Comparison of ENCODE assay signal across 12 mouse cellular contexts in the genomic region with DNA sequence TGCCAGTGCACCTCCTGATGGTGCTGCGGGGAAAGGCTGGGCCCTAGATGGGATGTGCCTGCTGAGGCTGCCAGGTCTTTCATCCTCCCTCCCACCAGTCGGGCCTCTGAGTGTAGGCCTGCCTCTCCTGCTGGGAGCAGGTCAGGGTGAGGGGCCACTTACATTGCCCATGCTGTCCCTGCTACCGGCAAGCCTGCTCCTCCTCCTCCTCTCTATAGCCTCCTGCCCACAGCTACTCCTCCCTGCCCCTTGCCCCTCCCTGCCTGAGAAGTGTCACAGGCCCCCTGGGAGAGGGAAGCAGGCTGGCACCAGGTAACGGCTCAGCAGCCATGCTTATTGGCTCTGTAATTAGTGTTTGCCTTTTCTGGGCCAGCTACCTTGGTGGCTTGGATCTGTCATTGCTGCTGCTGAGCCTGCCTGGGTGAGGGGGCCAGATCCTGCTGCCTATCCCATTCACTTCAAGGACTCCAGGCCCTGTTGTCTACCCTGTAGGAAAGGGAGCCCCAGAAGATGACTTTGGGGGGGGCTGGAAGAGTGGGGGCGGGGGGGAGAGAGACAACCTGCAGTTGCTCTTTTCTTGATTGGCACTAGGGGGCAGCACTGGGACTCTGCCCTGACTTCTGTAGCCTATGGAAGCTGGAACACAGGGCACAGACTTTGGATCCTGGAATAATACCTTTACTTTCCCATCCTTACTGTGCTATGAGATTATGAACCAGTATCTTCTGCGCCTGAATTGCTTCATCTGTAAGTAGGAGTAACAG. TPM values are rescaled to one million over a fixed set of nuclear protein-coding genes. Genes with fewer than 3 reads are reported as not detected.
DNase-seq lines count a peak whose midpoint lies in the region; ATAC-seq and TF ChIP-seq lines count a peak whose summit lies in the region.
"Had no signal": no experiment of that assay in that cellular context is flagged by ENCODE, and none has a peak within 500 bp of the region (broad histone marks: within the 10 kb centered on the region; RNA-seq: fewer than 3 reads in every experiment).

No protein-coding gene starts in this region.

- ATAC-seq in liver, postnatal 0 days: no peak
- no peak for ATAC-seq in forebrain, embryonic 15.5 days (replicated peaks)

- no peak overlapping the region for H3K4me3 ChIP-seq in liver, postnatal 0 days (ENCODE audit: low read depth, low read length)
- H3K4me3 ChIP-seq in ES-Bruce4 (ENCODE audit: low read depth, low read length): no peak overlapping the region
- H3K4me3 ChIP-seq in limb, embryonic 10.5 days: no peak overlapping the region
- no peak overlapping the region for H3K4me3 ChIP-seq in forebrain, embryonic 15.5 days
- H3K4me3 ChIP-seq: hindbrain, embryonic 13.5 days; stomach, embryonic 15.5 days had no signal

- 48% methylated on average over 5 of the region's 6 CpGs for WGBS in liver, postnatal 0 days (ENCODE audit: insufficient replicate concordance)
- 27% methylated on average over 6 of the region's 6 CpGs for WGBS in limb, embryonic 10.5 days
- WGBS in forebrain, embryonic 15.5 days: 30% methylated on average over 6 of the region's 6 CpGs

- peaks cover 16% of the 10 kb centered on the region for H3K4me1 ChIP-seq in liver, postnatal 0 days (ENCODE audit: insufficient read depth)
- H3K4me1 ChIP-seq in ES-Bruce4 (ENCODE audit: control insufficient read depth, insufficient read depth, low read length): peaks cover 8% of the 10 kb centered on the region
- peaks cover 32% of the 10 kb centered on the region for H3K4me1 ChIP-seq in limb, embryonic 10.5 days
- peaks cover 22% of the 10 kb centered on the region for H3K4me1 ChIP-seq in forebrain, embryonic 15.5 days

- no peak overlapping the region for H3K27ac ChIP-seq in liver, postnatal 0 days (ENCODE audit: low read depth)
- H3K27ac ChIP-seq in ES-Bruce4 (ENCODE audit: insufficient read depth, low read length): no peak overlapping the region
- no peak overlapping the region for H3K27ac ChIP-seq in limb, embryonic 10.5 days
- H3K27ac ChIP-seq in forebrain, embryonic 15.5 days (replicated peaks): no peak overlapping the region
- H3K27ac ChIP-seq: hindbrain, embryonic 13.5 days; stomach, embryonic 15.5 days had no signal

- no peaks in the 10 kb centered on the region for H3K36me3 ChIP-seq in liver, postnatal 0 days (replicated peaks; ENCODE audit: insufficient read depth, low read length)
- no peaks in the 10 kb centered on the region for H3K36me3 ChIP-seq in ES-Bruce4 (ENCODE audit: control insufficient read depth, insufficient read depth, low read length, poor library complexity, severe bottlenecking)
- H3K36me3 ChIP-seq in limb, embryonic 10.5 days: no peaks in the 10 kb centered on the region
- H3K36me3 ChIP-seq in forebrain, embryonic 15.5 days: no peaks in the 10 kb centered on the region
- H3K36me3 ChIP-seq: hindbrain, embryonic 13.5 days; stomach, embryonic 15.5 days had no signal

- peaks cover 35% of the 10 kb centered on the region for H3K27me3 ChIP-seq in liver, postnatal 0 days (ENCODE audit: insufficient read depth, low read length)
- H3K27me3 ChIP-seq in ES-Bruce4 (ENCODE audit: control insufficient read depth, insufficient read depth, low read length, poor library complexity, severe bottlenecking): no peaks in the 10 kb centered on the region
- peaks cover 82% of the 10 kb centered on the region for H3K27me3 ChIP-seq in limb, embryonic 10.5 days (ENCODE audit: low read depth, poor library complexity, severe bottlenecking)
- H3K27me3 ChIP-seq in forebrain, embryonic 15.5 days: peaks cover 52% of the 10 kb centered on the region

- peak; percentile 73 for TF ChIP-seq CTCF in liver, postnatal 0 days (IDR thresholded peaks at IDR 0.05; ENCODE audit: low read depth)
- peak; percentile 77 for TF ChIP-seq CTCF in ES-Bruce4 (IDR thresholded peaks at IDR 0.05; ENCODE audit: low read depth, low read length)

- no peak for TF ChIP-seq POLR2A in ES-Bruce4 (IDR thresholded peaks at IDR 0.05; ENCODE audit: insufficient read depth, low read length)

- H3K9me3 ChIP-seq in liver, postnatal 0 days (ENCODE audit: low read length): no peaks in the 10 kb centered on the region
- H3K9me3 ChIP-seq in ES-Bruce4 (replicated peaks; ENCODE audit: control insufficient read depth, insufficient read depth, low read length, poor library complexity, severe bottlenecking): no peaks in the 10 kb centered on the region
- H3K9me3 ChIP-seq in limb, embryonic 10.5 days (replicated peaks): no peaks in the 10 kb centered on the region
- no peaks in the 10 kb centered on the region for H3K9me3 ChIP-seq in forebrain, embryonic 15.5 days
- H3K9me3 ChIP-seq: hindbrain, embryonic 13.5 days; stomach, embryonic 15.5 days had no signal

- peak; percentile 63 to 70 for DNase-seq in cerebellum, postnatal 10 days
- no peak for DNase-seq in cerebellum, adult 9-11 months
- DNase-seq in liver, postnatal 0 days: peak; percentile 54
- DNase-seq in liver: no peak
- DNase-seq in limb, embryonic 10.5 days (ENCODE audit: low spot score): peak; percentile 35
- DNase-seq in layer of hippocampus, adult 8-10 months (ENCODE audit: low spot score in 2 of 2): no peak
- DNase-seq: gastrocnemius, postnatal 25 days had no signal

- no peak for TF ChIP-seq EP300 in liver, postnatal 0 days (IDR thresholded peaks at IDR 0.05; ENCODE audit: low read depth)
- no peak for TF ChIP-seq EP300 in ES-Bruce4 (IDR thresholded peaks at IDR 0.05; ENCODE audit: insufficient read depth, low read depth, low read length)

- H3K9ac ChIP-seq in liver, postnatal 0 days (replicated peaks): no peak overlapping the region
- H3K9ac ChIP-seq in ES-Bruce4 (ENCODE audit: low read depth, poor library complexity, severe bottlenecking): no peak overlapping the region
- no peak overlapping the region for H3K9ac ChIP-seq in forebrain, embryonic 15.5 days (replicated peaks)
- H3K9ac ChIP-seq: hindbrain, embryonic 13.5 days; stomach, embryonic 15.5 days had no signal

- no peak overlapping the region for H3K4me2 ChIP-seq in liver, postnatal 0 days (ENCODE audit: low read depth, low read length)
- no peak overlapping the region for H3K4me2 ChIP-seq in forebrain, embryonic 15.5 days (replicated peaks)
- H3K4me2 ChIP-seq: hindbrain, embryonic 13.5 days; stomach, embryonic 15.5 days had no signal

RNA-seq across cellular contexts. Expression of a gene that starts 15.9 kb away (rescaled TPM):
- 1.8 and 2.2 TPM in 2 replicates for polyA plus RNA-seq in liver, postnatal 0 days (2015; fragmentation: Nextera tagmentation; extraction: Ambion mirVana)
- polyA plus RNA-seq in ES-Bruce4 (2011; ENCODE audit: insufficient read depth, insufficient read length, low read depth, missing spikeins): 18.8 and 19.3 TPM in 2 replicates
- polyA plus RNA-seq in limb, embryonic 10.5 days (2016; fragmentation: Nextera tagmentation; extraction: Ambion mirVana): 2.9 and 3.2 TPM in 2 replicates
- polyA plus RNA-seq in forebrain, embryonic 15.5 days (2015; fragmentation: Nextera tagmentation; extraction: Ambion mirVana): 0.09 and 0.10 TPM in 2 replicates
- 1 to 10 TPM; 2.9 to 3.0 (median 3.0) TPM for total RNA-seq in layer of hippocampus, adult 8-10 months (2022)

RNA-seq across cellular contexts. Expression of a gene that starts 20.6 kb away (rescaled TPM):
- 0.15 TPM in 1 of 2 replicates, not detected in the other for polyA plus RNA-seq in liver, postnatal 0 days (2015; fragmentation: Nextera tagmentation; extraction: Ambion mirVana)
- 1.5 and 2.0 TPM in 2 replicates for polyA plus RNA-seq in ES-Bruce4 (2011; ENCODE audit: insufficient read depth, insufficient read length, low read depth, missing spikeins)
- 0.67 and 0.75 TPM in 2 replicates for polyA plus RNA-seq in limb, embryonic 10.5 days (2016; fragmentation: Nextera tagmentation; extraction: Ambion mirVana)
- polyA plus RNA-seq in forebrain, embryonic 15.5 days (2015; fragmentation: Nextera tagmentation; extraction: Ambion mirVana): 0.53 and 1.0 TPM in 2 replicates
- total RNA-seq in layer of hippocampus, adult 8-10 months (2022): 10 to 100 TPM; 19.8 to 71.6 (median 34.1) TPM

RNA-seq across cellular contexts. Expression of a gene that starts 22.4 kb away (rescaled TPM):
- polyA plus RNA-seq in liver, postnatal 0 days (2015; fragmentation: Nextera tagmentation; extraction: Ambion mirVana): not detected in 2 replicates
- polyA plus RNA-seq in ES-Bruce4 (2011; ENCODE audit: insufficient read depth, insufficient read length, low read depth, missing spikeins): 0.39 TPM in 1 of 2 replicates, not detected in the other
- not detected in 2 replicates for polyA plus RNA-seq in limb, embryonic 10.5 days (2016; fragmentation: Nextera tagmentation; extraction: Ambion mirVana)
- not detected in 2 replicates for polyA plus RNA-seq in forebrain, embryonic 15.5 days (2015; fragmentation: Nextera tagmentation; extraction: Ambion mirVana)
- not detected for total RNA-seq in layer of hippocampus, adult 8-10 months (2022)
- total RNA-seq: gastrocnemius, postnatal 25 days; left cerebral cortex, adult 18-20 months had no signal

RNA-seq across cellular contexts. Expression of a gene that starts 41.6 kb away (rescaled TPM):
- 10.7 and 12.0 TPM in 2 replicates for polyA plus RNA-seq in liver, postnatal 0 days (2015; fragmentation: Nextera tagmentation; extraction: Ambion mirVana)
- polyA plus RNA-seq in ES-Bruce4 (2011; ENCODE audit: insufficient read depth, insufficient read length, low read depth, missing spikeins): 49.5 and 52.6 TPM in 2 replicates
- polyA plus RNA-seq in limb, embryonic 10.5 days (2016; fragmentation: Nextera tagmentation; extraction: Ambion mirVana): 34.8 and 36.7 TPM in 2 replicates
- 210 and 219 TPM in 2 replicates for polyA plus RNA-seq in forebrain, embryonic 15.5 days (2015; fragmentation: Nextera tagmentation; extraction: Ambion mirVana)
- total RNA-seq in layer of hippocampus, adult 8-10 months (2022): 100 to 1,000 TPM; 297 to 327 (median 321) TPM

Comparison
In these comparisons a context has a peak if more than half of its experiments do, and no peak if none do; other contexts are left out.
1. DNase-seq: peak in cerebellum, postnatal 10 days (2 of 2), liver, postnatal 0 days (single experiment) and limb, embryonic 10.5 days (single experiment); none in cerebellum, adult 9-11 months (single experiment), liver (single experiment) and layer of hippocampus, adult 8-10 months (0 of 2).